25 mouse cellular contexts compared by ENCODE assay signal in genomic region chr2:14544686-14545085, GRCm38 (mm10). TPM values are rescaled to one million over a fixed set of nuclear protein-coding genes. Genes with fewer than 3 reads are reported as not detected.
DNase-seq lines count a peak whose midpoint lies in the region; ATAC-seq and TF ChIP-seq lines count a peak whose summit lies in the region.
"Had no signal": no experiment of that assay in that cellular context is flagged by ENCODE, and none has a peak within 500 bp of the region (broad histone marks: within the 10 kb centered on the region; RNA-seq: fewer than 3 reads in every experiment).

No protein-coding gene starts in this region.

- no peaks in the 10 kb centered on the region for H3K9me3 ChIP-seq in liver, postnatal 0 days (ENCODE audit: low read length)
- H3K9me3 ChIP-seq in liver, embryonic 11.5 days (ENCODE audit: control insufficient read depth, low read length), result no peaks in the 10 kb centered on the region
- no peaks in the 10 kb centered on the region for H3K9me3 ChIP-seq in midbrain, embryonic 12.5 days
- H3K9me3 ChIP-seq in midbrain, postnatal 0 days (ENCODE audit: low read length), result no peaks in the 10 kb centered on the region
- H3K9me3 ChIP-seq: embryonic facial prominence, embryonic 15.5 days; forebrain, embryonic 10.5 days; heart, embryonic 10.5 days; heart, embryonic 15.5 days; hindbrain, embryonic 13.5 days had no signal

- DNase-seq in liver, postnatal 0 days, result no peak
- DNase-seq in liver, embryonic 11.5 days (ENCODE audit: low spot score), result no peak
- DNase-seq in midbrain, postnatal 0 days (ENCODE audit: low spot score), result no peak
- peak; percentile 28 for DNase-seq in splenic B cell, adult 2 months (ENCODE audit: low read depth, low spot score)
- DNase-seq in thymus, adult 18-20 months, result no peak
- DNase-seq in MN1 (ENCODE audit: low spot score), result no peak
- DNase-seq: adrenal gland, postnatal 14 days; cerebellum, adult 2 months; embryo, embryonic 11 days; gastrocnemius, adult 2 months; gastrocnemius, postnatal 25 days; heart, adult 11 months; heart, postnatal 14 days had no signal

- WGBS in liver, postnatal 0 days (ENCODE audit: insufficient replicate concordance), result 65% methylated on average over 2 of the region's 2 CpGs
- WGBS in liver, embryonic 11.5 days, result 74% methylated on average over 2 of the region's 2 CpGs
- WGBS in midbrain, embryonic 12.5 days, result 90% methylated on average over 2 of the region's 2 CpGs
- 82% methylated on average over 2 of the region's 2 CpGs for WGBS in midbrain, postnatal 0 days
- WGBS in bone marrow, adult 2 months, result 72% methylated on average over 2 of the region's 2 CpGs

- TF ChIP-seq EP300 in liver, postnatal 0 days (IDR thresholded peaks at IDR 0.05; ENCODE audit: low read depth), result no peak

- no peaks in the 10 kb centered on the region for H3K36me3 ChIP-seq in liver, postnatal 0 days (replicated peaks; ENCODE audit: insufficient read depth, low read length)
- H3K36me3 ChIP-seq in liver, embryonic 11.5 days (ENCODE audit: control insufficient read depth, insufficient read depth, low read length), result no peaks in the 10 kb centered on the region
- no peaks in the 10 kb centered on the region for H3K36me3 ChIP-seq in midbrain, embryonic 12.5 days
- no peaks in the 10 kb centered on the region for H3K36me3 ChIP-seq in midbrain, postnatal 0 days (ENCODE audit: insufficient read depth, low read length)
- no peaks in the 10 kb centered on the region for H3K36me3 ChIP-seq in splenic B cell, adult 2 months (ENCODE audit: control insufficient read depth, insufficient read depth, low read length, poor library complexity, severe bottlenecking)
- H3K36me3 ChIP-seq: embryonic facial prominence, embryonic 15.5 days; forebrain, embryonic 10.5 days; heart, embryonic 10.5 days; heart, embryonic 15.5 days; hindbrain, embryonic 13.5 days had no signal

- H3K4me3 ChIP-seq in liver, postnatal 0 days (ENCODE audit: low read depth, low read length), result no peak overlapping the region
- H3K4me3 ChIP-seq in liver, embryonic 11.5 days (ENCODE audit: low read depth, low read length), result no peak overlapping the region
- no peak overlapping the region for H3K4me3 ChIP-seq in midbrain, embryonic 12.5 days
- no peak overlapping the region for H3K4me3 ChIP-seq in midbrain, postnatal 0 days (ENCODE audit: low read depth, low read length)
- H3K4me3 ChIP-seq in bone marrow, adult 2 months (replicated peaks; ENCODE audit: control insufficient read depth, low read depth, low read length), result no peak overlapping the region
- H3K4me3 ChIP-seq: embryonic facial prominence, embryonic 15.5 days; erythroblast, embryonic 14.5 days; forebrain, embryonic 10.5 days; gastrocnemius, adult 2 months; heart, embryonic 10.5 days; heart, embryonic 15.5 days; hindbrain, embryonic 13.5 days had no signal

- no peak for TF ChIP-seq POLR2A in bone marrow, adult 2 months (IDR thresholded peaks at IDR 0.05; ENCODE audit: borderline replicate concordance, control insufficient read depth, low read depth, low read length)

- no peaks in the 10 kb centered on the region for H3K27me3 ChIP-seq in liver, postnatal 0 days (ENCODE audit: insufficient read depth, low read length)
- no peaks in the 10 kb centered on the region for H3K27me3 ChIP-seq in liver, embryonic 11.5 days (replicated peaks; ENCODE audit: control insufficient read depth, insufficient read depth, low read length)
- H3K27me3 ChIP-seq in midbrain, embryonic 12.5 days, result peaks cover 16% of the 10 kb centered on the region
- no peaks in the 10 kb centered on the region for H3K27me3 ChIP-seq in midbrain, postnatal 0 days (ENCODE audit: insufficient read depth, low read length)
- H3K27me3 ChIP-seq in splenic B cell, adult 2 months (ENCODE audit: control insufficient read depth, insufficient read depth, low read length, poor library complexity, severe bottlenecking), result no peaks in the 10 kb centered on the region
- H3K27me3 ChIP-seq: embryonic facial prominence, embryonic 15.5 days; heart, embryonic 15.5 days; hindbrain, embryonic 13.5 days had no signal

- no peak overlapping the region for H3K4me2 ChIP-seq in liver, postnatal 0 days (ENCODE audit: low read depth, low read length)
- no peak overlapping the region for H3K4me2 ChIP-seq in liver, embryonic 11.5 days
- no peak overlapping the region for H3K4me2 ChIP-seq in midbrain, embryonic 12.5 days (replicated peaks)
- no peak overlapping the region for H3K4me2 ChIP-seq in midbrain, postnatal 0 days (ENCODE audit: low read depth, low read length, poor library complexity, severe bottlenecking)
- H3K4me2 ChIP-seq: embryonic facial prominence, embryonic 15.5 days; heart, embryonic 15.5 days; hindbrain, embryonic 13.5 days had no signal

- TF ChIP-seq CTCF in liver, postnatal 0 days (IDR thresholded peaks at IDR 0.05; ENCODE audit: low read depth), result peak; percentile 50
- no peak for TF ChIP-seq CTCF in midbrain, postnatal 0 days (IDR thresholded peaks at IDR 0.05)
- TF ChIP-seq CTCF in bone marrow, adult 2 months (IDR thresholded peaks at IDR 0.05; ENCODE audit: control insufficient read depth, insufficient read depth, low read length), result peak; percentile 16; the same call in 1 of the 2 replicates

- H3K27ac ChIP-seq in liver, postnatal 0 days (ENCODE audit: low read depth), result no peak overlapping the region
- H3K27ac ChIP-seq in liver, embryonic 11.5 days (ENCODE audit: low read depth, low read length), result no peak overlapping the region
- H3K27ac ChIP-seq in midbrain, embryonic 12.5 days (replicated peaks), result no peak overlapping the region
- no peak overlapping the region for H3K27ac ChIP-seq in midbrain, postnatal 0 days (ENCODE audit: low read depth, low read length)
- no peak overlapping the region for H3K27ac ChIP-seq in bone marrow, adult 2 months (ENCODE audit: control insufficient read depth, insufficient read depth, low read depth, low read length, poor library complexity)
- H3K27ac ChIP-seq: embryonic facial prominence, embryonic 15.5 days; forebrain, embryonic 10.5 days; gastrocnemius, adult 2 months; heart, embryonic 10.5 days; heart, embryonic 15.5 days; hindbrain, embryonic 13.5 days had no signal

- no peak for ATAC-seq in liver, postnatal 0 days
- ATAC-seq in liver, embryonic 11.5 days (replicated peaks; ENCODE audit: low FRiP score), result no peak
- 0 out of 2 replicates have a peak, but pooled peaks have one; percentile 23 for ATAC-seq in midbrain, embryonic 12.5 days (ENCODE audit: low FRiP score, low read depth)
- no peak for ATAC-seq in midbrain, postnatal 0 days (ENCODE audit: low FRiP score)
- ATAC-seq: activated CD4-positive, CD25-positive, alpha-beta regulatory T cell, adult 4 months; forebrain, embryonic 14.5 days; Patski had no signal

- no peaks in the 10 kb centered on the region for H3K4me1 ChIP-seq in liver, postnatal 0 days (ENCODE audit: insufficient read depth)
- no peaks in the 10 kb centered on the region for H3K4me1 ChIP-seq in liver, embryonic 11.5 days (replicated peaks; ENCODE audit: control insufficient read depth, insufficient read depth, low read length)
- no peaks in the 10 kb centered on the region for H3K4me1 ChIP-seq in midbrain, embryonic 12.5 days
- no peaks in the 10 kb centered on the region for H3K4me1 ChIP-seq in midbrain, postnatal 0 days (ENCODE audit: insufficient read depth, low read length)
- no peaks in the 10 kb centered on the region for H3K4me1 ChIP-seq in bone marrow, adult 2 months (ENCODE audit: control insufficient read depth, insufficient read depth, low read length)
- H3K4me1 ChIP-seq: embryonic facial prominence, embryonic 15.5 days; forebrain, embryonic 10.5 days; hindbrain, embryonic 13.5 days had no signal

- no peak overlapping the region for H3K9ac ChIP-seq in liver, postnatal 0 days (replicated peaks)
- no peak overlapping the region for H3K9ac ChIP-seq in liver, embryonic 11.5 days (ENCODE audit: low read depth, low read length)
- H3K9ac ChIP-seq in midbrain, embryonic 12.5 days (replicated peaks), result no peak overlapping the region
- H3K9ac ChIP-seq in midbrain, postnatal 0 days (replicated peaks; ENCODE audit: low read length, poor library complexity, severe bottlenecking), result no peak overlapping the region
- H3K9ac ChIP-seq: embryonic facial prominence, embryonic 15.5 days; heart, embryonic 15.5 days; hindbrain, embryonic 13.5 days had no signal

RNA-seq across cellular contexts. Expression of gene Cacnb2, which starts 58.2 kb away (rescaled TPM):
- 0.11 and 0.24 TPM in 2 replicates for polyA plus RNA-seq in liver, postnatal 0 days (2015; fragmentation: Nextera tagmentation; extraction: Ambion mirVana)
- polyA plus RNA-seq in liver, embryonic 11.5 days (2014; fragmentation: Nextera tagmentation; extraction: Ambion mirVana), result 0.44 and 0.95 TPM in 2 replicates
- 2.2 and 2.7 TPM in 2 replicates for polyA plus RNA-seq in midbrain, embryonic 12.5 days (2016; fragmentation: Nextera tagmentation; extraction: Ambion mirVana)
- 28.7 and 37.5 TPM in 2 replicates for total RNA-seq in midbrain, postnatal 0 days (2014; rRNA removed)
- polyA plus RNA-seq in midbrain, postnatal 0 days (2015; fragmentation: Nextera tagmentation; extraction: Ambion mirVana), result 8.1 and 10.9 TPM in 2 replicates
- polyA plus RNA-seq in bone marrow, adult 2 months (2011; ENCODE audit: insufficient read depth, insufficient read length, low replicate concordance, missing spikeins), result 0.65 and 0.77 TPM in 2 replicates
- total RNA-seq: MEL had no signal
- polyA plus RNA-seq: erythroblast, embryonic 14.5 days had no signal
